Mouse (Mus musculus): ENCODE data around the gene Srpk2. TPM values are rescaled to one million over a fixed set of nuclear protein-coding genes. Genes with fewer than 3 reads are reported as not detected.

Gene Srpk2
- total and polyA plus RNA-seq, 3 experiments: 11.2 to 41.7 (median 16.9) TPM

- TF ChIP-seq CTCF (IDR thresholded peaks at IDR 0.05 in 2 of 3, conservative IDR thresholded peaks at IDR 0.05 in 1 of 3; ENCODE audit: control insufficient read depth in 1 of 3, insufficient read depth in 1 of 3, low read depth in 2 of 3, low read length in 3 of 3, poor library complexity in 1 of 3, severe bottlenecking in 1 of 3) (peak in 2 of 3 experiments; percentile 16 to 44; a peak in 2 of 6 replicates), MAFK (IDR thresholded peaks at IDR 0.05; ENCODE audit: borderline replicate concordance, low read depth, low read length) (no peak), TCF12 (IDR thresholded peaks at IDR 0.05; ENCODE audit: low read depth, low read length) (no peak), HCFC1 (IDR thresholded peaks at IDR 0.05; ENCODE audit: low read depth, low read length) (no peak), ZKSCAN1 (IDR thresholded peaks at IDR 0.05; ENCODE audit: low read depth, low read length) (no peak), TAL1 (IDR thresholded peaks at IDR 0.05; ENCODE audit: low read length) (no peak), POLR2AphosphoS5 (IDR thresholded peaks at IDR 0.05; ENCODE audit: borderline replicate concordance, low read depth, low read length) (no peak), JUND (IDR thresholded peaks at IDR 0.05; ENCODE audit: low read depth, low read length) (no peak), GABPA (IDR thresholded peaks at IDR 0.05; ENCODE audit: low read depth, low read length) (no peak), CHD2 (IDR thresholded peaks at IDR 0.05; ENCODE audit: low read length) (no peak), SIN3A (IDR thresholded peaks at IDR 0.05; ENCODE audit: low read length) (no peak), POLR2AphosphoS2 (IDR thresholded peaks at IDR 0.05; ENCODE audit: low read length) (no peak), TBP (IDR thresholded peaks at IDR 0.05; ENCODE audit: low read depth, low read length) (peak; percentile 91)
These were observed 211.1 kb downstream of the Srpk2 start (continued) for GRCm38 (mm10) chr5:23473098-23473873.

GRCm38 (mm10) chr5:23466546-23466945 is 217.9 kb downstream of the Srpk2 start:
- Histone ChIP-seq H3K4me1 (ENCODE audit: control insufficient read depth in 1 of 2, insufficient read depth in 2 of 2, low read length in 2 of 2) (peaks cover 0 to 5% of the 10 kb centered on the region in 2 experiments; a peak in 2 of 4 replicates), H3K9me3 (replicated peaks; ENCODE audit: insufficient read depth, low read length) (no peaks in the 10 kb centered on the region), H3K27me3 (ENCODE audit: control insufficient read depth in 1 of 2, insufficient read depth in 2 of 2, low read length in 2 of 2) (no peaks in the 10 kb centered on the region), H3K36me3 (ENCODE audit: control insufficient read depth in 1 of 2, insufficient read depth in 2 of 2, low read length in 2 of 2) (peaks cover 8 to 68% of the 10 kb centered on the region in 2 experiments), H3K27ac (ENCODE audit: control insufficient read depth, low read depth, low read length) (no peak overlapping the region), H3K79me2 (ENCODE audit: control insufficient read depth, insufficient read depth, low read length, poor library complexity) (peaks cover 6% of the 10 kb centered on the region; the same call in 1 of the 2 replicates), H3K4me3 (ENCODE audit: control insufficient read depth in 1 of 2, insufficient read depth in 1 of 2, low read depth in 2 of 2, low read length in 2 of 2) (no peak overlapping the region), H3K9ac (ENCODE audit: control insufficient read depth, low read depth, low read length, poor library complexity, severe bottlenecking) (no peak overlapping the region)
- TF ChIP-seq MAFK (IDR thresholded peaks at IDR 0.05; ENCODE audit: borderline replicate concordance, low read depth, low read length) (no peak), TAL1 (IDR thresholded peaks at IDR 0.05; ENCODE audit: low read length) (no peak), RCOR1 (IDR thresholded peaks at IDR 0.05; ENCODE audit: low read depth, low read length) (no peak), GATA1 (IDR thresholded peaks at IDR 0.05; ENCODE audit: low read depth, low read length) (no peak)
- no peak for DNase-seq (ENCODE audit: low read depth, low spot score)

- Histone ChIP-seq H3K9ac (ENCODE audit: control insufficient read depth, low read depth, low read length, poor library complexity, severe bottlenecking) (no peak overlapping the region), H3K4me1 (ENCODE audit: control insufficient read depth in 1 of 2, insufficient read depth in 2 of 2, low read length in 2 of 2) (peaks cover 3 to 8% of the 10 kb centered on the region in 2 experiments), H3K4me3 (ENCODE audit: control insufficient read depth in 1 of 2, insufficient read depth in 1 of 2, low read depth in 2 of 2, low read length in 2 of 2) (no peak overlapping the region), H3K27ac (ENCODE audit: control insufficient read depth, low read depth, low read length) (no peak overlapping the region), H3K9me3 (replicated peaks; ENCODE audit: insufficient read depth, low read length) (no peaks in the 10 kb centered on the region), H3K36me3 (ENCODE audit: control insufficient read depth in 1 of 2, insufficient read depth in 2 of 2, low read length in 2 of 2) (peaks cover 17 to 66% of the 10 kb centered on the region in 2 experiments), H3K27me3 (ENCODE audit: control insufficient read depth in 1 of 2, insufficient read depth in 2 of 2, low read length in 2 of 2) (no peaks in the 10 kb centered on the region), H3K79me2 (ENCODE audit: control insufficient read depth, insufficient read depth, low read length, poor library complexity) (peaks cover 6% of the 10 kb centered on the region; the same call in 1 of the 2 replicates)
- no peak for TF ChIP-seq USF1 (IDR thresholded peaks at IDR 0.05; ENCODE audit: low read depth, low read length)
- no peak for TF ChIP-seq MAFK (IDR thresholded peaks at IDR 0.05; ENCODE audit: borderline replicate concordance, low read depth, low read length)
- TF ChIP-seq TBP (IDR thresholded peaks at IDR 0.05; ENCODE audit: low read depth, low read length): no peak
- TF ChIP-seq ZNF384 (IDR thresholded peaks at IDR 0.05; ENCODE audit: low read depth, low read length): peak; percentile 53; the same call in 1 of the 2 replicates
- no peak for TF ChIP-seq EP300 (IDR thresholded peaks at IDR 0.05; ENCODE audit: low read depth in 1 of 2, low read length in 2 of 2)
- TF ChIP-seq POLR2AphosphoS2 (IDR thresholded peaks at IDR 0.05; ENCODE audit: low read length): no peak
- DNase-seq (ENCODE audit: low read depth, low spot score): no peak
These were observed 219.7 kb downstream of the Srpk2 start for GRCm38 (mm10) chr5:23464743-23465142.
